ENCODE assay signal across 10 mouse cellular contexts in genomic region chr8:25358539-25359165, GRCm38 (mm10).
DNase-seq lines count a peak whose midpoint lies in the region; ATAC-seq lines count a peak whose summit lies in the region.
"Had no signal": no experiment of that assay in that cellular context is flagged by ENCODE, and none has a peak within 500 bp of the region (broad histone marks: within the 10 kb centered on the region; RNA-seq: fewer than 3 reads in every experiment).

No protein-coding gene starts in this region.

- intact Hi-C loops in left cerebral cortex, postnatal 10 days (cut with DNase I), result loop anchor here (5.0 kb wide), 1 partner anchor 164 kb away; no protein-coding TSS in a partner anchor

- no peak for ATAC-seq in granulocyte monocyte progenitor cell, adult 5-6 weeks (replicated peaks; ENCODE audit: poor library complexity, severe bottlenecking)
- no peak for ATAC-seq in activated CD4-positive, CD25-positive, alpha-beta regulatory T cell, adult 4 months

- peak; percentile 58 for DNase-seq in adipocyte (ENCODE audit: low spot score)
- peak; percentile 61 for DNase-seq in cerebellum, adult 11 months
- peak; percentile 41 to 70 for DNase-seq in frontal cortex, postnatal 36 days (ENCODE audit: low spot score in 2 of 2)
- peak; percentile 65 to 73 for DNase-seq in left cerebral cortex, postnatal 10 days (ENCODE audit: extremely low spot score in 1 of 2, low spot score in 2 of 2)
- no peak for DNase-seq in retina, postnatal 1 day
- DNase-seq: heart, postnatal 4 days; kidney, postnatal 4 days; thymus, postnatal 25 days had no signal
